Mouse (Mus musculus) ES-E14 (cell line): ENCODE data around the gene Acrbp. TPM values are rescaled to one million over a fixed set of nuclear protein-coding genes. Genes with fewer than 3 reads are reported as not detected.
"Not testable (repeated sequence)": the region's sequence is repeated elsewhere in the genome, so short reads cannot be mapped to it uniquely, and the experiment has no call there.

Source experiments
- DNase-seq: peaks from one replicate; pipeline ENCODE4 v3.0.0-alpha.2; 2013; ENCODE audit warnings: low read depth, low spot score
- H3K27ac ChIP-seq: 2 replicates; pipeline ENCODE4 v1.5.1; 2012; ENCODE audit warnings: low read depth, mild to moderate bottlenecking, low read length, moderate library complexity, mixed read lengths; ENCODE audit not compliant: poor library complexity, insufficient read depth, severe bottlenecking
- H3K36me3 ChIP-seq: 2 replicates; pipeline ENCODE4 v1.6.1; 2012; ENCODE audit warnings: mild to moderate bottlenecking, low read length, moderate library complexity, mixed read lengths; ENCODE audit not compliant: control insufficient read depth, poor library complexity, insufficient read depth, severe bottlenecking
- H3K4me1 ChIP-seq, 2 experiments: fragments of 150-350 bp in 1 of 2; sonication (generic) in 1 of 2; 2 replicates each; pipeline ENCODE4 v1.6.1; 2012; ENCODE audit warnings: low read length in 2 of 2, mild to moderate bottlenecking in 1 of 2, mixed read lengths in 1 of 2; ENCODE audit not compliant: control insufficient read depth in 2 of 2, insufficient read depth in 2 of 2, poor library complexity in 1 of 2
- H3K4me3 ChIP-seq, 2 experiments: fragments of 150-350 bp in 1 of 2; sonication (generic) in 1 of 2; 2 replicates each; pipeline ENCODE4 v1.5.1; 2012; ENCODE audit warnings: low read length in 2 of 2, low read depth in 1 of 2, mild to moderate bottlenecking in 1 of 2, mixed read lengths in 1 of 2; ENCODE audit not compliant: insufficient read depth in 1 of 2, poor library complexity in 1 of 2, severe bottlenecking in 1 of 2
- H3K9ac ChIP-seq: 2 replicates; pipeline ENCODE4 v1.6.1; 2012; ENCODE audit warnings: low read depth, mild to moderate bottlenecking, low read length, mixed read lengths; ENCODE audit not compliant: poor library complexity, insufficient read depth, severe bottlenecking
- H3K9me3 ChIP-seq: fragments of 150-350 bp; sonication (generic); 2 replicates; pipeline ENCODE4 v1.6.1; 2012; ENCODE audit warnings: low read depth, mild to moderate bottlenecking, low read length; ENCODE audit not compliant: control insufficient read depth, insufficient read depth
- CHD2 ChIP-seq: IDR thresholded peaks from 2 replicates; pipeline ENCODE4 v1.6.1; 2014; ENCODE audit warnings: mild to moderate bottlenecking, low read depth, low read length, inconsistent platforms
- HCFC1 ChIP-seq: IDR thresholded peaks from 2 replicates; pipeline ENCODE4 v1.6.1; 2012; ENCODE audit warnings: low read length, inconsistent platforms, borderline replicate concordance; ENCODE audit not compliant: insufficient read depth
- MAFK ChIP-seq: IDR thresholded peaks from 2 replicates; pipeline ENCODE4 v1.6.1; 2014; ENCODE audit warnings: mild to moderate bottlenecking, low read depth, low read length, inconsistent platforms; ENCODE audit not compliant: insufficient read depth
- ZC3H11A ChIP-seq: IDR thresholded peaks from 2 replicates; pipeline ENCODE4 v1.6.1; 2012; ENCODE audit warnings: low read depth, mild to moderate bottlenecking, inconsistent platforms, low read length, borderline replicate concordance
- ZNF384 ChIP-seq: IDR thresholded peaks from 2 replicates; pipeline ENCODE4 v1.6.1; 2012; ENCODE audit warnings: low read depth, low read length, inconsistent platforms
- in situ Hi-C, 2 experiments: fragments of 600-800 bp; cut with MboI; formaldehyde crosslinking; loops; one replicate each; pipeline ENCODE4 v1.15.1; 2025; ENCODE audit warnings: low sequenced_read_pairs in 2 of 2, inconsistent platforms in 1 of 2; ENCODE audit not compliant: unreplicated experiment in 2 of 2
- total RNA-seq: library from RNA; depleted of rRNA; stranded (reverse); fragments of 300-350 nt; gene quantifications from 2 replicates; pipeline ENCODE4 v1.2.3, GENCODE M21; 2012

The Acrbp gene
- total RNA-seq, 1 experiment, result 9.6 TPM

DNA sequence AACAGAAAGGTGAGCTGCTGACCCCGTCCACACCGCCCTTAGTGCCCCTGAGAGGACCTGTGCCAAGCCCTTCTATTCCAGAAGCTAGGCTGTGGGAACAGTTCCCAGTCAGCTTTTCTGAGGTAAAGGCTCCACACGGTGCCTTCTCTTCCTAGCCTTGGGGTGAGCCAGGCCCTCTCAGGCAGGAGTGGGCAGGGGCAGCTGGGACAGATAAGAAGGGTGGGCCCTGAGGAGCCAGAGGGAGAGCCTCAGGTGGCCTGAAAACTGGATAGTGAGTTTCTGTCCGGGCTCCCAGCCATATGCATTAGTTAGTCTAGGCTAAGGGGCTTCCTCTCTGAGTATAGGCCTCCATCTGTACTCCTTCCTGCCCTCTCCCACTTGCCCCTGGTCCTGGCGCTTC is 13.0 kb downstream of the Acrbp start:
- peaks cover 5 to 17% of the 10 kb centered on the region in 2 experiments for H3K4me1 ChIP-seq
- no peaks in the 10 kb centered on the region for H3K36me3 ChIP-seq
- no peaks in the 10 kb centered on the region for H3K9me3 ChIP-seq
- TF ChIP-seq CHD2, result no peak
- no peak overlapping the region for H3K4me3 ChIP-seq
- no peak overlapping the region for H3K27ac ChIP-seq
- no peak for DNase-seq
- no peak overlapping the region for H3K9ac ChIP-seq
- in situ Hi-C loops, result no loop called here

DNA sequence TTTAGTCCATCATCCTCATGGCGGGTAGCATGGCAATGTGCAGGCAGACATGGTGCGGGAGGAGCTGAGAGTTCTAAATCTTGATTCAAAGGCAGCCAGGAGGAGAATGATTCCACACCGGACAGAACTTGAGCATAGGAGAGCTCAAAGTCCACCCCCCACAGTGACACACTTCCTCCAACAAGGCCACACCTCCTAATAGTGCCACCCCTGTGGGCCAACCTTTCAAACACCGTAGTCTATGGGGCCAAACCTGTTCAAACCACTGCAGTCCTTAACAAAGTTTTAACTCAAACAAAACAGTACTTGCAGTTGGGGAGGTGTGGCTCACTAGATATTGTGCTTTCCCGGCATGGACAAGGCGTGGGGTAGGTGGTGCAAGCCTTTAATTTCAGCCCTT is 14.4 kb downstream of the Acrbp start:
- no peak for DNase-seq
- TF ChIP-seq ZNF384 (no peak), CHD2 (no peak)
- Histone ChIP-seq H3K36me3 (no peaks in the 10 kb centered on the region), H3K9me3 (no peaks in the 10 kb centered on the region), H3K4me1 (peaks cover 5 to 27% of the 10 kb centered on the region in 2 experiments), H3K27ac (no peak overlapping the region), H3K4me3 (peak overlapping the region in 1 of 2 experiments; percentile 19; a peak in 1 of 4 replicates), H3K9ac (no peak overlapping the region)
- in situ Hi-C loops, result no loop called here

DNA sequence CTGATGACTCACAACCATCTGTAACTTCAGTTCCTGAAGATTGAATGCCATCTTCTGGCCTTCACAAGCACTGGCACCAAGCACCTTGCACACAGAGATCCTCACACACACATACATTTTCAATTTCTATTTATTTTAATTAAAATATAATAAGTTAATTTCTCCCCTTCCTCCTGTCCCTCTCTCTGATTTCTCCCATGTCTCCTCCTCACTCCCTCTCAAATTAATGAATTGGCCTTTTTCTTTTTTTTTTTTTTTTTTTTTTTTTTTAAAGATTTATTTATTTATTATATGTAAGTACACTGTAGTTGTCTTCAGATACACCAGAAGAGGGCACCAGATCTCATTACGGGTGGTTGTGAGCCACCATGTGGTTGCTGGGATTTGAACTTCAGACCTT is 15.7 kb downstream of the Acrbp start:
- H3K4me3 ChIP-seq, DNase-seq, H3K9ac ChIP-seq, H3K9me3 ChIP-seq, H3K36me3 ChIP-seq, H3K27ac ChIP-seq, in situ Hi-C loops: not testable (repeated sequence)
- TF ChIP-seq ZNF384, result peak; percentile 75
- H3K4me1 ChIP-seq, result peaks cover 5 to 33% of the 10 kb centered on the region in 2 experiments

DNA sequence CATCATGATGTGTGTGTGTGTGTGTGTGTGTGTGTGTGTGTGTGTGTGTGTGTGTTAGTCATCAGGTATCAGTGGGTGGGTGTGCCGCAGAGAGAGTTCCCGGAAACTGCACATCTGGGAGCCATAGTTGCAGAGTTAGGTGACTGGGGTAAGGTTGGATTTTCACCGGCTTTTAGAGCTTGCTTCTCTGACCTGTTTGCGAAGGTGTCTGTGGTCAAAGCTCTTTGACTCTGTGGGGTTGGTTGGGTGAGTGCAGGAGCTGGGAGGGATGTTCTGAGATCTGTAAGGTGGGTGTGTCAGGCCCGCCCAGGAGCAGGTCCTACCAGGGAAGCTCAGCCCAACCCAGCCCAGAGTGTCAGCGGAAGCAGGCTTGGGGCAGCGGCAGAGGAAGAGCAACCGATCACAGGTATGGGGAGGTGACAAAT is 18.1 kb downstream of the Acrbp start, which contains the start of gene Lpar5:
Gene Lpar5 (plus strand): TSS at position 350 of the 425 bp plus-strand sequence.
- no peak for DNase-seq
- peaks cover 6 to 23% of the 10 kb centered on the region in 2 experiments for H3K4me1 ChIP-seq
- peak within 1 kb of the TSS; percentile 5; the same call in 1 of the 2 replicates for H3K9ac ChIP-seq
- H3K27ac ChIP-seq, result peak within 1 kb of the TSS; percentile 51; the same call in 1 of the 2 replicates
- peak within 1 kb of the TSS; percentile 41 to 54 for H3K4me3 ChIP-seq
- no peak for TF ChIP-seq CHD2
- no peak for TF ChIP-seq ZNF384
- TF ChIP-seq ZC3H11A, result no peak
- TF ChIP-seq MAFK, result no peak
- no peak for TF ChIP-seq HCFC1
- no peaks in the 10 kb centered on the region for H3K36me3 ChIP-seq
- in situ Hi-C loops, result no loop called here
- H3K9me3 ChIP-seq, result no peaks in the 10 kb centered on the region

DNA sequence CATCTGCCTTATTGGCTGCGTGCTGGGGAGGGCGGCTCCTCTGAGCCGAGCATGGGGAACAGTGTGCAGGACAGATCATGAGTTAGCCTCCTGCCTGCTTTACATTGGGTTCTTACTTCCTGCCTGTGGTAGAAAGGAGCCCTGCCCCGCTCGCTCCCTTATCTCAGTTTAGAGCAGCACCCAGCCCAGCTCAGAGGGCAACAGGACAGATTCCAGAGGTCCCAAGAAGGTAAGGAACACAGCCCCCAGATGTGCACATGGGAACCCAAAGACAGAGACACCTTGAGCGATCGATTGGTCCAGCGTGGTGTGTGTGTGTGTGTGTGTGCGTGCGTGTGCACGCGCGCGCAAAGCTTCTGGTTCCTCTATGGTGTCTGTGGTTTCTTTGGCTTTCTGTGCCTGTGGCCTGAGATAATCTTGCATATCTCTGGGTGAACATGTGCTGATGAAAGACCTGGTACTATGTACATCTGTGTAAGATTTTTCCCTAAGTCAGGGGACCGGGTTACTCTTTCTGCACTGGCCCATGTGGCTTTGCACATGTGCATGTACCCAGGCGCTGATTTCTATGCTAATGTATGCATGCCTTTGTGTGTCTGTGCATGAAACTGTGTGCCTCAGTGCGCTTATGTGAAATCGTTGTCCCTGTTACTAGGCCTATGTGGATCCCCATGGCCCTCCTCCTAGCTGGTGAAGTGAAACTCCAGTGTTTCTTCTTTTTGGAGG is 21.8 kb downstream of the Acrbp start:
- peaks cover 3 to 20% of the 10 kb centered on the region in 2 experiments for H3K4me1 ChIP-seq
- no peak for TF ChIP-seq MAFK
- in situ Hi-C loops, result no loop called here
- H3K9ac ChIP-seq, result peak overlapping the region; percentile 64
- no peak for DNase-seq
- H3K9me3 ChIP-seq, result no peaks in the 10 kb centered on the region
- H3K36me3 ChIP-seq, result no peaks in the 10 kb centered on the region
- peak overlapping the region; percentile 54; the same call in 1 of the 2 replicates for H3K27ac ChIP-seq
- H3K4me3 ChIP-seq, result peak overlapping the region; percentile 24 to 48; a peak in 3 of 4 replicates
